Mouse (Mus musculus): ENCODE results near the gene Dync1i1.

Gene Dync1i1

DNA sequence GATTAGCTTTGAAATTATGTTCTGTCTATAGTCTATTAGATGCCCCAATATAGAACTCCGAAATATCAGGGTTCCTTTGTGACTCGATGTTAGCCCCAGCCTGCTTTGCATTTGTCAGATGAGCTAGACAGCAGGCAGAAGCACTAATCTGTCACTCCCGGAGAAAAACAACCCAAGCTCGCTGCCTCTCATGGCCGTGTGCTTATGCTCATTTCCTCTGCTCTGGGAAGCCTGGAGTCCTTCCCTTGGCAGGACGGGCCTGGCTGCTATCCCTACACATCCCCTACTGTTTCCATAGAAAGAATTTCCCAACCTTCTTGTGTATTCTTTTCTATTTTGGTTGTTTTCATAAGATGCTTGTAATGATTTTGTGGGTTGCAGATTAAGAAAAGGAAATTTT lies 130.1 kb downstream of the Dync1i1 start:
- in situ Hi-C loops (cut with MboI): no loop called here

DNA sequence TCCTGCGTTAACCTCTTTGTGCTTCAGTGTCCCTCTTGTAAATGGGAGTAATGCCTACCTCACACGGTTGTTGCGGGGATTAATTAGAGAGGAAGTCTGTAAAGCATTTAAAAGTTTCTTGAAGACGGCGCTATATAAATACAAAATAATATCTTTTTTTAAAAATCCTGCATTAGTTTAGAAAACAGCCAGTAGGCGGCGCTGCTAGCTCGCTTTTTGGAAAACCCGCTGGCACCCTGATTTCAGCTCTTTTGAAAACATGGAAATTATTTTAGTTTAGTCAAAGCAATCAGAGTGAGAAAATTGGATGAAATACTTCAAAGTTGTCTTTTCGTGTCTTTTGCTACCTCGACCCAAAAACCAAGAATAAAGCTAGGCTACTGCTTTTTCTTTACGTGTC lies 132.9 kb downstream of the Dync1i1 start:
- in situ Hi-C loops (cut with MboI): no loop called here

DNA sequence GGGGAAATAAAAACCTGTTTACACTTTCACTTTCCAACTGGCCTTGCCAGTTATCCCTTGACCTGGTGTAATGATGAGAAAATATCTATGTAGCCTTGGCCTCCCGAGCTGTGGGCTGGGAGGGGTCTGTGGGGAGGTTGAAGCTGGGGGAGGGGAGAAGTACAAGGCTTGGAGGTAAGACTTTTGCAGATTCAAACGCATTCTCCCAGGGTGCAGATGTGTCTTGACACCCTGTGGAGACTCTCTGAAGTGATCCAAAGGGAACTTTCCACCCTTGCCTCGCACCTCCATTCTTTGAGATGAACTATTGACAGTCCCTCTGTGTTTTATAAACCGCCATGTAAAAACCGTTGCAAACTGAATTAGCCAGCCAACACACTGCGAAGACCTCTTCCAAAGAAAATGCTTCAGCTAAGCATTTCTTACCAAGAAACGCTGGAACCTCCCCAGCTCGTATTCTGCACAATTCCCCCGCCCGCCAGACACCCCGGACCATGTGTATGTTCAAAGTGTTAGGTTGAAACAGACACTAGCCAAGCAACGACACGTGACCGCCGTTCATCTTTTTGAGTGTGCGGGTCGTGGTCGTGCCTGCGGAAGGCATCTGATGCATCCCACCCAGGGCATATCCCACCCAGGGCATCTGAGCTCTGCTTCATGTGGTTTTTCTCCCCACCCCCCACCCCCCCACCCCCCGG lies 133.6 kb downstream of the Dync1i1 start:
- in situ Hi-C loops (cut with MboI): no loop called here

DNA sequence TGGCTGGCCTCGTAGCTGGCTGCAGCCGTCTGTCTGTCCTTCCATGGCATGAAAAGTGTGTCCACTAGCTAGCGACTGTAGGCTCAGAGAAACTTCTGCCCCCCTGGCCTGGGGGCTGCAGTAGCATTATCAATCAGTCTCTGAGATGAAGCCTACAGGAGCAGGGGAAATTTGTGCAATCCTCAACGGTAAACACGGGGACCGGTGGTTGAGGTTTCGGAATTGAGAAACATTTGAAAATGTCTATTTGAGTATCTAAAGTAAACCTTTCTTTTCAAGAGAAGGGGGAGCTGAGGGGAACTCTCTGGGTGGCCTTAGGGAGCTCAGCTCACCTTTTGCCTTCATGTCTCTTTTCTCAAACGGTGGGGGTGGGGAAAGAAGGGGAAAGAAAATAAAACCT lies 134.2 kb downstream of the Dync1i1 start:
- in situ Hi-C loops (cut with MboI): no loop called here

DNA sequence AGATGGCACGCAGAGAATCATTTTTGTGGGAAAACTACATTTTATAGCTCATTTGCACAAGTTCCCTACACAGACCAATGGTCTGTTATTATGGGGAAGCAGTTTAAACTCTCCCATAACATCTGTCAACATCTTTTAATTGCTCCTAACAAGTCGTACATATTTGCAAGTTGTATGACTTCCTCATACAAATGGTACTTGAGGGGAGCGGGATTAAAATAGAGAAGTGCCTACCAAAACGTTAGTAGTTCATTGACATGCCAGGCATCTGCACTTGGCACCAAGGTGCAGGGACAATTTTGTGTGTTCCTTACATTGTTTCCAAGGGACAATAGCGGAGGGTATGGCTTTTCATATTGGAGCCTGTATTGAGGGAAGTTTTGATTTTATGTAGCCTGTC lies 140.7 kb downstream of the Dync1i1 start:
- in situ Hi-C loops (cut with MboI): no loop called here

DNA sequence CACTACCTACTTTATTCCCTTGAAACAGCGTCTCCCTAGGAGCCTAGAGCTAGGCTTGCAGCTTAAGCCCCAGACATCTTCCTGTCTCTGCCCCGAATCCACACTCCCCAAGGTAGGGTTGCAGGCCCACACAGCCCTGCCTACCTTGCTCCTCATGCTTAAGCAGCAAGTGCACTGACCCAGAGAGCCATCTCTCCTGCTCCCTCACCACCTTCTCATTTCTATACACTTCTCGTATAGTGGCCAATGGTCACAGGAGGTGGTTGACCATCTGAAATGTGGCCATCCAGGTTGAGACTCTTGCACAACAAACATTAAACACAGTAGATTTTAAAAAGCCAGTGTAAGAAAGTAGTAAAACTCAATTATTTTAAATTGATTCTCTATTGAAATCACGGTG lies 141.8 kb downstream of the Dync1i1 start:
- in situ Hi-C loops (cut with MboI): no loop called here

DNA sequence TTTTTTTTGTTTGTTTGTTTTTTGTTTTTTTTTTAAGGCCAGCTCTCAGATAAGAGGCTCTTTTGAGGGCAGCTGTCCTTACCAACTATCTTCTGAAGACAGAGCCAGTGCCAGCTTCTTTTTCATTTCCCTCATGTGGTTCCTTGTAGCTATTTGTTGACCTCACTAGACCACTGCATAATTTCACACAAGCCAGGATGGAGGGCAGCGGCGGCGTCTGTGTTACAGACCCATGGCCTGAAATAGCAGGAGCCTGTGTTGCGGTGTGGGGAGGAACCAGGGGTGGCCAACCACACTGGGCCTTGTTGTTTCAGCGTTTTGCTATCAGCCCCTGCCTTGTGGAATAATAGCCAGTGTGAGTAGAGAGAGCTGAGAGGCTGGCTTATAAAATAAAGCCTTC lies 145.6 kb downstream of the Dync1i1 start:
- in situ Hi-C loops (cut with MboI): no loop called here

DNA sequence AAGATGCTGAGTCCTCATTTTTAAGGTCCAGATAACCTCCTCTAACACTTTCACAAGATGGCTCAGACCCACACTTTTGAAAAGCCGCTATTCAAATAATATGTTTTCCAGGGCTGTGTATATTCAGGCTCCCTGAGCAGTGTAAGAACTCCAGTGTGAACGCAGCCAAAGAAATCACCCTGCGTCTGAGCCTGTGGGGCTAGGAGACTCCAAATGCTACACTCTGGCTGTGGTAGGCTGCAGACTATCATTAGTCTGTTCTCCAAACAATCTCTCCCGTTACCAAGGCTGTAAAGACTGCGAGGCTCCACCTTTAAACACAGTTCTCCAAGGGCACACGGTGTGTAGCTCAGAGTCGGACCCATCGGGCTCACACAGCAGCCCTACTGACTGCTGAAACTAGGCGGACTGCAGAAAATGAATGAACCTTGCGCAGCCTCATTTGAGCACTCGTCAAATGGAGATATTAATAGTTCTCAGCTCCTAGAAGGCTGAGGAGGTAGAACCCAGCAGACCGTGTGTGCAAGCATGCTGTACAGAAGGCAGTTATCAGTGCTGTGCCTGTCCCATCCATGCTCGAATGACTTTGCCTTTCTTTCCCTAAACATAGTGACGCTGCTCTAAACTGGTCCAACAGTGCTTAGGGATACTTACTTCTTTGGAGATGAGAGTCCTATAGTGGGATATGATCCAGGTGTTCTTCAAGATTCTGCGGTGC lies 146.3 kb downstream of the Dync1i1 start:
- in situ Hi-C loops (cut with MboI): no loop called here

DNA sequence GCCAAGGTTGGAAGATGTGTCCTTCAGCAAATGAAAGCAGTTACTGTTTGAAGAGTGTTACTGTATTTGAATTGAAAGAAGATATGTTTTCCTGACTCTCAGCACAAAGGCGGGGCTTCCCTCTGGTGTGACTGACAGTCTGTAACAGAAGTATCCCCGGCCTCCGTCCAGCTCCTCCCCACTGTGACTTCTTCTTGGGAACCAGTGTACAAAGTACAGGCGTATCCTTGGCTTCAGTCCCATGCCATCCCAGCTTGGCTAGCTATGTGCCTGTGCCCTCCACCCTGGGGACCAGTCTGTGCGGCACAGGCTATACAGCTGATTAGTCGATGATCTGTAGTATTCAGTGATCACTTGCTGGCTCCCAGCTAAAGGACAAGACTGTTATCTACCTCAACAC lies 163.9 kb downstream of the Dync1i1 start:
- in situ Hi-C loops (cut with MboI): no loop called here

DNA sequence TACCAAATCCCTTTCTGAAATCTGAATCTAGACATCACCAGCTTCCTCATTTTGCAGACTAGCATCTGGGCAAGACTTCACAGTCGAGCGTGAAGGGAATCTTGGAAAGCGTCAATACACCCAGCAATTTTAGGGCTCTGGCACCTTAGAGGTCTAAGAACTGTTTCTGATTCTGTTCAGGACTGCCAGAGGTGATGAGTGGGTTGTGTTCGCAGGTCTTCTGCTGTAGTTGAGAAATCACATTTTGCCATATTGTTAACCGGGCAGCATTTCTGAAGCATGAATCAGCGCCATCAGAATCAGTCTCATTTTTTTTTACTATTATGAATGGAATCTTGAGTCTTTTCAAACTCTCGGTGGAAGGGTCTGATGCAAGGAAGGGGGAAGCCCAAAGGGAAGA lies 185.9 kb downstream of the Dync1i1 start:
- in situ Hi-C loops (cut with MboI): no loop called here

DNA sequence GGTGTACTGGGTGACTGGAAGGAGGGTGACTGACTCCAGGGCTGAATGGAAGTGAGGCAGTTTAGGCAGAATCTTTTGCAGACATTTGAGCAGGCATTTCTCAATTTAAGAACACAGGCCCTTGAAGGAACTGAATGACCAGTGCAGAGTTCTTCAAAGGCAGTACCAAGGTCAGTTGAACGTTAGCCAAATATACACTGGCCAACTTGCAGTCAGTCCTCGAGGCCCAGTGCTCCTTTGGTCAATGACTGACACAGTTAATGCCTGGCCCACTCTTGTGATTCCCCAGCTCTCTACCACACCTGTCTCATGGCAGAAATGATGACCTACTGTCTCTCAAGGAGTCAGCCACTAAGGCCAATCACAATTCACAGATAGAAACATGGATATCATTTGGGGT lies 189.6 kb downstream of the Dync1i1 start:
- in situ Hi-C loops (cut with MboI): no loop called here

DNA sequence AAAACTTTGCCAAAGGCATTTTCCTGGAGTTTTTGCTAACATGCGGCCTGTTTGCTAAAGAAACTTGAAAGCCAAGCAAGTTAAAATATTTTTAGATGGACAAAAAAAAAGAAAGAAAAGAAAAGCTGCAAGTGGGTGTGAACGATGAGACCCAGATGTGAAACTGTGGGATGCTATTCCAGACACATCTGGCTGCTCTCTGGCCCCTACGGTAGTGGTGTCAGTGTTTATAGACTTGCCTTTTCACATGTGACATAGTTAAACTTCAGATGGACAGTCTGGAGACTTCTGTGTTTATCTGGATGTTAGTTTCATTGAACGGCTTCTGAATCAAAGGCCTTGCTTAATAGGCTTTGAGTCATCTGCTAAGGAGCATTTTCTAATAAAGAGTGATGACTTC lies 195.2 kb downstream of the Dync1i1 start:
- in situ Hi-C loops (cut with MboI): no loop called here

DNA sequence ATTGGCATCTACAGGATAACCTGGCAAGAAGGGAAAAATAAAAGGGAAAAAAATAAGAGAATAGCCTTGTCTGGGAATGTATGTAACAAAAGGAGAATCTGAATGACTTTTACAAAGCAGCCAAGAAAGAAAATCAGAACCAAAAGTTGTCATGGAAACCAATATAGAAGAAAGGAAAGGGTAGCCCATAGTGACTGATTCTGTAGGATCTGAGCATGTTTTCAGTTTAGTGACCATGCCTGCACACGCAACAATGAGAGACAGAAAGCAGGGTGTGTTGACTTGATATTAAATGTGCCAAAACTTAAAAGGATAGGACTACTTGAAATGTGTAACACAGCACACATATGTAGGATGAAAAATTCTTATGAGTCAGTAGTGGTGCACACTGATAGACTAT lies 197.2 kb downstream of the Dync1i1 start:
- in situ Hi-C loops (cut with MboI): no loop called here

DNA sequence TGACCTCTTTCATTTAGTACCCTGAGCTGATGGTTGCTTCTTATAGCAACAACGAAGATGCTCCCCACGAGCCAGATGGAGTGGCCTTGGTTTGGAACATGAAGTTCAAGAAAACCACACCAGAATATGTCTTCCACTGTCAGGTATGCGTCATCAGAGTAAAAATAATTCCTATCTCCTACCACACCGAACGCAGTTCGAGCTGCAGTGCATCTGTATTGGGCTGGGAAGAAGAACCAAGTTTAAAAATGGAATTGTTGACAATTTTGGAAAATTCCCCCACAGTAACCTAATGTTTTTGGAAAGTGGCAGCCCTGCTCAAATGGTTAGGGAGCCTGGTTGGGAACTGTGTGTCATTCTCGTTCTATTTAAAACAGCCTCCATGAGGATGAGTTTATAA lies 197.7 kb downstream of the Dync1i1 start:
- in situ Hi-C loops (cut with MboI): no loop called here

DNA sequence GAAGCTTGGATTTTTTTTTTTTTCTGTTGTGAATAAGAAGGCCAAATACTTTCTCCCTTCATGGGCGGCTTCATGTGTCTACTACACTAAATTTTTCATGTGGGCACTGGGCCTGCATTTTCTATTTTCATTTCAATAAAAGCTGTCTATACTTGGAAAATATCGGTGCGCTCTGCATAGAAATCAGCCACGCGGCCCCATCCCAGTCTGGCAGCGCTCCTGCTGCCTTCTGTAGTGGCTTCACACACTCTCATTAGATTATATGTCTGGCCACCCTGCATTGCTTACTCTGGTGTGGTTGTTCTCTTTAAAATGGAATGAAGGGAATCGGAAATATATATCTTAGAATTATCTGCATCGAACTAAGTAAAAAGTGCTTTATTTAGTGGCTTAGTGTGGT lies 204.7 kb downstream of the Dync1i1 start:
- in situ Hi-C loops (cut with MboI): no loop called here

DNA sequence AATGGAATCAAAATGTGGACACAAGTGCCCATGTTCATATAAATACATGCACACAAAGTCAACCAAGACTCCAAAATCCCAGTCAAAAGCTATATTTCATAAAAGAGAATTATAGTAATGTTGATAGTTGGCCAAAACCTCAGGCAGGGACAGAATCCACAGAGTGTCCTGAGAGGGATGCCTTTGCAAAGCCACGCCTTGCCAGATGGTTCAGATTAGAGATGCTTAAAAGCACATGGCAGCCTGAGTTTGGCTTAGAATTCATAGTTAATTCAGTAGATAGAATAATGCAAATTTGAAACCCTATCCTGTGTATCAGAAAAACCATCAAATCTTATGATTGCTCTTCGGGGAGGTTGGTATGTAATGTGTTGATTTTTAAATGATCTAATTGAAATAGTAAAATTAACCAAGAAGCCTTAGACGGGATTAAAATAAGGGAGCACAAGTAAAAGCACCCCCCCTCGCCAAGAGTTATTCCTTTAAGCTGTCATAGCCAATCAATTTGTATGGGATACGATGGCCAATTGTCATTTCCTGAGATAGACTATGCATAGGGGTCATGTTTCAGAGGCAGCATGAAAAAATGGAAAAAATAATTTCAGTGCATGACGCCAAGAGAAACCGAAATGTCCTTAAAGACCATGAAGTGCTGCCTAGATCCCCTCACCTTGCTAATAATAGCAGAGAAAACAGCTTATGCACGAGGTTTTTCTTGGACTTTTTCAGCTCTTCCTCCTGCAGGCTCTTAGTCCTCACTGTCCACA lies 210.3 kb downstream of the Dync1i1 start:
- in situ Hi-C loops (cut with MboI): no loop called here

DNA sequence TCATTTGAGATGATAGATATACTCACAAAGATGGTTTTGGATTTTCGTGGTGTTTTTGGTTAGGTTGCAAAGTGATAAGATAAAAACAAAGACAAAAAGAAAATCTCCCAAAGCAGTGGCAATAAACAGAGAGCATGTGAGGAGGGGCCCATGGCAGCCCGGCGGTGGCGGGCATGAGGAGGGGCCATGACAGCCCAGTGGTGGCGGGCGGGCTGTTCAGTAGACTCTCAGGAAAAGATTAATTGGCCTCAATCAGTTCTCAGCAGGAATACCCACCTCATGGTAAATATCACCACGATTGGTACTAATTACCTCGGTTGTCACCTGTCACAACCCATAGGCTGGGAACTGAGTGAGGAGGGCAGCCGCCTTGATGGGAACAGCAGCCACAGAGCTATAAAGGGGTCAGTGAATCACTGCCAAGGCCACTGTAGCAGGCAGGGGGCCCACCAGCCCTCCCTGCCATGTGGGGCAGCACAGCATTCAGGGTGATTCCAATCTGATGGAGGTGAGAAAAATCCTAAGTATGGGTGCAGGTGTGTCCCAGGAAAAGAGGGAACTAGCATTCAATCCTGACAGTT lies 224.5 kb downstream of the Dync1i1 start:
- in situ Hi-C loops (cut with MboI): no loop called here

DNA sequence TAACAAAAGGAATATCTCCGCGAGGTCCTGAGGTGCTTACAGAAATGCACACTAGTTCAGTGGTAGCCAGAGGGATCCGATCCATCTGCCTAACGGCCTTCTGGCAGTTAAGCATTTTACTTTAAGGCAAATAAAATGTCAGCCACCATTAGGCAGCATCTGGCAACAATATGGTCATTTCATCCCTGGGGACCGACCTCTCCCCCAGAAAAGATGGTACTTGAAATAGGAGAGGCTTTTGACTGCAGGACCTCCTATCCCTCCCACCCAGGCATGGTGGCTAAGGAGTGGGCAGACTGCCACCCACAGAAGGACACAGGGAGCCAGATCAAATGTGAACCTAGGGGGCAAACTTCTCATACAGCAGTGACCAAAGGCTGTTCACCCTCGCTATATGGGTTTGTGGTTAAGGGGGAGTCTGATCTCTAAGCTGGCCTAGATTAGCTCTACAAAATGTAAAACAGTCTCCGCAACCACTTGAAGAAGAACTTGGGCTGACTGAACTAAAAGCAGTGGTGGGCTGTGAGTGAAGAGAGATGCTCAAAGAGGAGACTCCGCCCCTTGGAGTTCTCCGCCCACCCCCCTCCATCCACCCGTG lies 231.0 kb downstream of the Dync1i1 start:
- in situ Hi-C loops (cut with MboI): no loop called here

DNA sequence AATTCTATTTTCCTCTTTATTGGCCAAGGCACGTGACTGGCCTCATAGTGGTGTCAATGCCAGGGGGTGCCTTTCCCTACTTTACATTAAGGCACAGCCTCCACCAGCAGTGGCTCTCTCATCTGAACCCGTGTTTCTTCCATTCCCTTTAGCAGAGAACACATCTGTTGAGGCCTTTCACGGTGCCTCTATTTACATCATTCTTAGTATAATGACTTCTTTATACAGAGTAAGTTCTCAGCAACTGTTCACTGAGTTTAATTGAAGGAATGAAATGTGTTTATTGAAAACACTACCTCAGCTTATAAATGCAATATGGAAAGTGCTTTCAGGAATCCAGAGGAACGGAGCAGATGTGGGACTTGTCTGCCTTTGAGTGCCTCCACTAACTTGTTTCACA lies 235.3 kb downstream of the Dync1i1 start:
- in situ Hi-C loops (cut with MboI): no loop called here

DNA sequence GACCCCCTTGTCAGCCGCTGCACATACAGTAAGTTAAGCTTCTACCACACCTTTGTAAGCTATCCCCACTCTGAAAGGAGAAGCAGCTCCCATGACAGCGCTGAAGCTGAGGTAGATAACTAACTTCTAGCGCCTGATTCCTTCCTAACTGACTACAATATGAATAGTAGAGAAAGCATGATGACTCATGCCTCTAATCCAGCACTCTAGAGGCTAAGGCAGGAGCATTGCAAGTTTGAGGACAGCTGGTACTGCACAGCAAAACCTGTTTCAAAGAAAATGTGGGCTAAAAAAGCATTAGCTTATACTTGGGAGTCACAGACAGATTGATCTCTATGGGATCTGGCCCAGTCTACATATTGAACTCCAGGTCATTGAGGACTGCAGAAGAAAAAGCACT lies 236.5 kb downstream of the Dync1i1 start:
- in situ Hi-C loops (cut with MboI): no loop called here

DNA sequence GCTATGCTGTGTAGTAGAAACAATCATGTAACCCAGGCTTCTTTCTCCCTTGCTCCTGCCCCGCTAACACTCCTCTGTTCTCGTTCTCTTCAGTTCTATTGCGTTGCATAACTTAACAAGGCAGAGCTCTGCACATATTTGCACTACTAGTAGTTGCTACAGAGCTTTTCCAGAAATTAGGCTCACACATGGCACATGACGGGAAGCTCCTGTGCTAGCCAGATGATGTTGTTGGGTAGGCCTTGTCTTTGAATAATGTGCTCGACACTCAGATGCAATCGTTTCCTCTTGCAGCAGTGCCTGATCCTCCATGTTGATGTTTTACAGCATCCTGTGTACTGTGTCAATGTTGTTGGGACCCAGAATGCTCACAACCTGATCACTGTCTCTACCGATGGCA lies 240.9 kb downstream of the Dync1i1 start:
- in situ Hi-C loops (cut with MboI): no loop called here

DNA sequence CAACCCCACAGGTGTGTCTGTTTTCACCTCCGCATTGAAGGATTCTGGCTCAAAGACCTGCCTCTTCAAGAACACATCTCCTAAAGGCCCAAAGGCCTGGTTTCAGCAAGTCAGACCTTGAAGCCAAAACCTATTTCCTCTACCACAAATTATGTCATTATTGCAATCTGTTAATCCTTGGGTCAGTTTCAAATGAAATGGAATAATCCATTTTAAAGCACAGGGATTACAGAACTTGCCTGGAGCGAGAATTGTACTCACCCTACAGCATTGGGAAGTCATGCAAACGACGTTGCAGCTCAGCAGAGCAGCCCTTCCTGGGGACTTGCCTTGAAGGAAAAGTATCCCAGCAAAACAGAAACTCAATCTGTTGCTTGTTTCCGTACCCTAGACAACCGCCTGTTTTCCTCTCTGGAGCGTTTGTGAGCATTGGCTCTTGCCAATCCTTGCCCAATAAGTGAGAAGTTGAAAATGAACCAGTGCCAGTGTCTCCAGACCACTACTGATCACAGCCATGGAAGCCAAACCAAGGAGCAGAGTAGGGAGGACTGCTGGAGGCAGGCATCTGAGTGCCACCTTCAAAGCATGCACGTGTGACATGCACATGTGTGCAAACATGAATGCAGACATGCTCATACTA lies 241.5 kb downstream of the Dync1i1 start:
- in situ Hi-C loops (cut with MboI): no loop called here

All from mature B cell (primary cell).